Mouse (Mus musculus) embryo, embryonic 10.5 days (tissue): ENCODE measurements around the gene Atp5h.

ENCODE experiments used
- DNase-seq: peaks from one replicate; pipeline ENCODE4 v3.0.0-alpha.2; 2015; ENCODE audit warnings: low spot score

Atp5h gene

GRCm38 (mm10) chr11:115437571-115438122, 17.9 kb upstream of the Atp5h start:
- DNase-seq: no peak

- DNase-seq: peak; percentile 75
These were observed 16.0 kb upstream of the Atp5h start for GRCm38 (mm10) chr11:115435596-115436337.

- no peak for DNase-seq
These were observed 13.6 kb upstream of the Atp5h start for GRCm38 (mm10) chr11:115433342-115433741.

- DNase-seq: no peak
These were observed 13.1 kb upstream of the Atp5h start for GRCm38 (mm10) chr11:115432814-115433213.

- no peak for DNase-seq
These were observed 10.8 kb upstream of the Atp5h start for GRCm38 (mm10) chr11:115430561-115430960.

- no peak for DNase-seq
These were observed 9.5 kb upstream of the Atp5h start for GRCm38 (mm10) chr11:115429307-115429706.

- peak; percentile 95 for DNase-seq
These were observed 7.9 kb upstream of the Atp5h start for GRCm38 (mm10) chr11:115427482-115428331.

GRCm38 (mm10) chr11:115425671-115426070, 5.9 kb upstream of the Atp5h start:
- DNase-seq: no peak

- no peak for DNase-seq
These were observed 4.9 kb upstream of the Atp5h start for GRCm38 (mm10) chr11:115424666-115425065.

- no peak for DNase-seq
These were observed 3.3 kb upstream of the Atp5h start for GRCm38 (mm10) chr11:115423091-115423490.

GRCm38 (mm10) chr11:115421972-115422371, 2.2 kb upstream of the Atp5h start:
- no peak for DNase-seq

GRCm38 (mm10) chr11:115421328-115421727, 1.6 kb upstream of the Atp5h start:
- DNase-seq: no peak

GRCm38 (mm10) chr11:115420336-115421190, 801 bp upstream of the Atp5h start:
- DNase-seq: peak; percentile 59

GRCm38 (mm10) chr11:115409556-115409955, 10.2 kb downstream of the Atp5h start:
- peak; percentile 64 for DNase-seq

- DNase-seq: no peak
These were observed 11.4 kb downstream of the Atp5h start for GRCm38 (mm10) chr11:115408266-115408920.

- DNase-seq: no peak
These were observed 12.8 kb downstream of the Atp5h start for GRCm38 (mm10) chr11:115406858-115407401.

GRCm38 (mm10) chr11:115405723-115406122, 14.0 kb downstream of the Atp5h start:
- no peak for DNase-seq

GRCm38 (mm10) chr11:115403338-115404124, 16.2 kb downstream of the Atp5h start, which contains the start of gene Mrpl58:
Gene Mrpl58, plus strand, starts transcription at chr11:115403752.
- DNase-seq: peak; percentile 92

- no peak for DNase-seq
These were observed 19.0 kb downstream of the Atp5h start for GRCm38 (mm10) chr11:115400630-115401391.
